Mouse (Mus musculus) embryonic facial prominence, embryonic 14.5 days (tissue): ENCODE data around the gene Ube4b. TPM values are rescaled to one million over a fixed set of nuclear protein-coding genes. Genes with fewer than 3 reads are reported as not detected.

Source experiments
- polyA plus RNA-seq: library from polyadenylated mRNA; unstranded; fragments of >200 nt; fragmentation: Nextera tagmentation; extraction: Ambion mirVana; gene quantifications from 2 replicates; pipeline ENCODE4 v1.2.1, GENCODE M21; 2014

Ube4b gene
- polyA plus RNA-seq, 1 experiment from 2014 or later = 43.7 TPM

Other genes with a start within 250 kb of the Ube4b start
- gene Kif1b, start 119.1 kb downstream of the Ube4b start, polyA plus RNA-seq = 59.9 and 67.2 TPM in 2 replicates
- 1.2 and 2.5 TPM in 2 replicates for gene Rbp7, start 28.2 kb upstream of the Ube4b start, polyA plus RNA-seq
- not detected in 2 replicates for gene Tmem274, start 50.6 kb upstream of the Ube4b start, polyA plus RNA-seq
- gene Nmnat1, start 58.5 kb upstream of the Ube4b start, polyA plus RNA-seq = 7.2 and 8.9 TPM in 2 replicates
- 45.1 and 48.1 TPM in 2 replicates for gene Lzic, start 58.5 kb upstream of the Ube4b start, polyA plus RNA-seq
- gene Ctnnbip1, start 91.5 kb upstream of the Ube4b start, polyA plus RNA-seq = 68.7 and 81.8 TPM in 2 replicates
- gene Clstn1, start 159.7 kb upstream of the Ube4b start, polyA plus RNA-seq = 51.4 and 52.0 TPM in 2 replicates